Mouse (Mus musculus): ENCODE results near the gene Nifk. TPM values are rescaled to one million over a fixed set of nuclear protein-coding genes. Genes with fewer than 3 reads are reported as not detected.

Nifk gene
- total and polyA plus RNA-seq, 3 experiments, result 133 to 316 (median 187) TPM

GRCm38 (mm10) chr1:118335847-118336246 lies 14.2 kb downstream of the Nifk start:
- no peaks in the 10 kb centered on the region for H3K79me2 ChIP-seq (ENCODE audit: control insufficient read depth, insufficient read depth, low read length, poor library complexity)
- no peaks in the 10 kb centered on the region for H3K27me3 ChIP-seq (ENCODE audit: control insufficient read depth in 1 of 2, insufficient read depth in 2 of 2, low read length in 2 of 2)
- DNase-seq (ENCODE audit: low read depth, low spot score), result peak; percentile 31
- TF ChIP-seq MAFK (IDR thresholded peaks at IDR 0.05; ENCODE audit: borderline replicate concordance, low read depth, low read length), result no peak
- TF ChIP-seq SMC3 (IDR thresholded peaks at IDR 0.05; ENCODE audit: low read depth, low read length), result peak; percentile 37
- TF ChIP-seq MAX (IDR thresholded peaks at IDR 0.05; ENCODE audit: low read length), result no peak
- no peak for TF ChIP-seq ZMIZ1 (IDR thresholded peaks at IDR 0.05; ENCODE audit: low read depth, low read length)
- no peak for TF ChIP-seq EP300 (IDR thresholded peaks at IDR 0.05; ENCODE audit: low read depth in 1 of 2, low read length in 2 of 2)
- peak; percentile 38 for TF ChIP-seq RAD21 (IDR thresholded peaks at IDR 0.05; ENCODE audit: low read depth, low read length)
- TF ChIP-seq USF2 (IDR thresholded peaks at IDR 0.05; ENCODE audit: borderline replicate concordance in 1 of 2, insufficient read depth in 1 of 2, low read depth in 1 of 2, low read length in 2 of 2), result no peak
- TF ChIP-seq CTCF (IDR thresholded peaks at IDR 0.05 in 2 of 3, conservative IDR thresholded peaks at IDR 0.05 in 1 of 3; ENCODE audit: control insufficient read depth in 1 of 3, insufficient read depth in 1 of 3, low read depth in 2 of 3, low read length in 3 of 3, poor library complexity in 1 of 3, severe bottlenecking in 1 of 3), result peak in 1 of 3 experiments; percentile 39; a peak in 2 of 6 replicates
- no peak for TF ChIP-seq NRF1 (IDR thresholded peaks at IDR 0.05; ENCODE audit: insufficient read depth, low read depth, low read length, poor library complexity, severe bottlenecking)
- no peak overlapping the region for H3K9ac ChIP-seq (ENCODE audit: control insufficient read depth, low read depth, low read length, poor library complexity, severe bottlenecking)
- no peak overlapping the region for H3K27ac ChIP-seq (ENCODE audit: control insufficient read depth, low read depth, low read length)
- H3K9me3 ChIP-seq (replicated peaks; ENCODE audit: insufficient read depth, low read length), result no peaks in the 10 kb centered on the region
- peaks cover 0 to 16% of the 10 kb centered on the region in 2 experiments; a peak in 2 of 4 replicates for H3K36me3 ChIP-seq (ENCODE audit: control insufficient read depth in 1 of 2, insufficient read depth in 2 of 2, low read length in 2 of 2)
- no peaks in the 10 kb centered on the region for H3K4me1 ChIP-seq (ENCODE audit: control insufficient read depth in 1 of 2, insufficient read depth in 2 of 2, low read length in 2 of 2)
- no peak overlapping the region for H3K4me3 ChIP-seq (ENCODE audit: control insufficient read depth in 1 of 2, insufficient read depth in 1 of 2, low read depth in 2 of 2, low read length in 2 of 2)

GRCm38 (mm10) chr1:118337921-118338320 lies 16.3 kb downstream of the Nifk start:
- Histone ChIP-seq H3K27ac (ENCODE audit: control insufficient read depth, low read depth, low read length) (no peak overlapping the region), H3K9ac (ENCODE audit: control insufficient read depth, low read depth, low read length, poor library complexity, severe bottlenecking) (no peak overlapping the region)
- DNase-seq (ENCODE audit: low read depth, low spot score), result no peak

DNA sequence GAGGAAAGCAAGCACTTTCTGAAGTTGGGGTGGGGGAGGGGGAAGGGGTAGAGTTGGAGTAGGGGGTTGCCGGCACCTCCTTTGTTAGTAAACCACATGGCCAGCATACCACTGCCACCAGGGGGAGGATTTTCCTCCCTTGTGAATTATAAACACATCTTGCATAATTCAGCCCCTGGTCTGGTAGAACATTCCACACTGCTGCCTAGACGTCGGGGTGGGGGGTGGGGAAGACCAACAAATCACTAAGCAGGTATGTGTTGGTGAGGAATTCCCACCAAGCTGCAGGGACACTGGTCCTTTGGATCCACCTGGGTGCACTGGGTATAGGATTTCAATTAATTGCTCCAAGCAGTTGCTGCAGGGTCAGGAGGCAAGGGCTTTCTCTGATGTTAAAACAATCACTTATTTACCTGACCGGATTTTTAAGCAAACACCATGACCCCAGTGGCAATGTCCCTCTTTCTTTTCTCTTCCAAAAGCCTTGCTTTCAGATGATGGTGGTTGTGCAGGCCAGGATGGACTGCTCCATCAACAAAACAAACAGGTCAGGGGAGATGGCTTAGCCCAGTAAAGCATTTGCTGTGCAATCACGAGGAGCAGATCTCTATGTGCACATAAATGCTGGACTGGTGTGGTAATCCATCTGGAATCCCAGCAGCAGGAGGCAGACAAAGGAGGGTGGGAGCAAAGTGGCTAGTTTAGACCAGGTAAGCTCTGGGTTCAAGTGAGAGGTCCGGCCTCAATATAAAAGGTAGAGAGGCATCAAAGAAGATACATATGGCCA lies 22.2 kb downstream of the Nifk start:
- Histone ChIP-seq H3K36me3 (ENCODE audit: control insufficient read depth in 1 of 2, insufficient read depth in 2 of 2, low read length in 2 of 2) (no peaks in the 10 kb centered on the region), H3K79me2 (ENCODE audit: control insufficient read depth, insufficient read depth, low read length, poor library complexity) (no peaks in the 10 kb centered on the region), H3K9me3 (replicated peaks; ENCODE audit: insufficient read depth, low read length) (no peaks in the 10 kb centered on the region), H3K9ac (ENCODE audit: control insufficient read depth, low read depth, low read length, poor library complexity, severe bottlenecking) (no peak overlapping the region), H3K4me1 (ENCODE audit: control insufficient read depth in 1 of 2, insufficient read depth in 2 of 2, low read length in 2 of 2) (no peaks in the 10 kb centered on the region), H3K27ac (ENCODE audit: control insufficient read depth, low read depth, low read length) (no peak overlapping the region), H3K27me3 (ENCODE audit: control insufficient read depth in 1 of 2, insufficient read depth in 2 of 2, low read length in 2 of 2) (no peaks in the 10 kb centered on the region), H3K4me3 (ENCODE audit: control insufficient read depth in 1 of 2, insufficient read depth in 1 of 2, low read depth in 2 of 2, low read length in 2 of 2) (no peak overlapping the region)
- no peak for DNase-seq (ENCODE audit: low read depth, low spot score)
- TF ChIP-seq ETS1 (IDR thresholded peaks at IDR 0.05; ENCODE audit: low read depth, low read length) (no peak), UBTF (IDR thresholded peaks at IDR 0.05; ENCODE audit: borderline replicate concordance, insufficient read depth, low read depth, low read length) (no peak), ZNF384 (IDR thresholded peaks at IDR 0.05; ENCODE audit: low read depth, low read length) (no peak)

More at GRCm38 (mm10) chr1:118337921-118338320, 16.3 kb downstream of the Nifk start:
- TF ChIP-seq E2F4 (IDR thresholded peaks at IDR 0.05; ENCODE audit: borderline replicate concordance, low read depth, low read length) (no peak), TAL1 (IDR thresholded peaks at IDR 0.05; ENCODE audit: low read length) (no peak), ETS1 (IDR thresholded peaks at IDR 0.05; ENCODE audit: low read depth, low read length) (no peak)
- Histone ChIP-seq H3K9me3 (replicated peaks; ENCODE audit: insufficient read depth, low read length) (no peaks in the 10 kb centered on the region), H3K4me3 (ENCODE audit: control insufficient read depth in 1 of 2, insufficient read depth in 1 of 2, low read depth in 2 of 2, low read length in 2 of 2) (no peak overlapping the region), H3K4me1 (ENCODE audit: control insufficient read depth in 1 of 2, insufficient read depth in 2 of 2, low read length in 2 of 2) (no peaks in the 10 kb centered on the region), H3K27me3 (ENCODE audit: control insufficient read depth in 1 of 2, insufficient read depth in 2 of 2, low read length in 2 of 2) (no peaks in the 10 kb centered on the region), H3K79me2 (ENCODE audit: control insufficient read depth, insufficient read depth, low read length, poor library complexity) (no peaks in the 10 kb centered on the region), H3K36me3 (ENCODE audit: control insufficient read depth in 1 of 2, insufficient read depth in 2 of 2, low read length in 2 of 2) (peaks cover 0 to 6% of the 10 kb centered on the region in 2 experiments; a peak in 2 of 4 replicates)

All from MEL (cell line).